Mouse (Mus musculus) liver, embryonic 14.5 days (tissue): ENCODE results near the gene Klk1b4.

Experiments used
- CTCF ChIP-seq: IDR thresholded peaks from 2 replicates; pipeline ENCODE4 v1.5.1; 2016; ENCODE audit warnings: antibody characterized with exemption, low read depth, control low read depth
- EP300 ChIP-seq: IDR thresholded peaks from 2 replicates; pipeline ENCODE4 v1.6.1; 2016; ENCODE audit warnings: antibody characterized with exemption, low read depth

GRCm38 (mm10) chr7:44225076-44225475, 17.8 kb downstream of the Klk1b4 start, which contains the start of gene Klk1:
- TF ChIP-seq CTCF = no peak
- no peak for TF ChIP-seq EP300
